Mouse (Mus musculus): ENCODE measurements around the gene Epn2. TPM values are rescaled to one million over a fixed set of nuclear protein-coding genes. Genes with fewer than 3 reads are reported as not detected.

Gene Epn2
- polyA plus RNA-seq, 1 experiment from 2014 or later, result 78.0 TPM

DNA sequence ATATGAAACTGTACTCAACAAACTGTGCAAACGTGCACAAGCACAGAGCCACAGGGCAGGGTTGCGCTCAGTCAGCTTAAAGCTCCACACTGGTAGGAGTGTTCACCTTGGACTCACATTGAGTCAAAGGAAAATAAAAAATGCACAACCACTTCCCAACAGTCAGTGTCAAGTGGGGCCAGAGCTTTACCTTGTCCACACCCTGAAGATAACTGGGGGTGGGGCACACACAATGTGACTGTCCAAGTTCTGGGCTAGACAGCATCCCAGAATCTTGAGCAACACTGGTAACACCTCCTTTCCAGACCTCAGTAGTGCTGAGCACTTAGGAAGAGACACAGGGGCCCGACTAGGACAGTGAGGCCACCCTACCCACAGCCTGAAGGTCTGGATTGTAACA is 60.6 kb downstream of the Epn2 start:
- Histone ChIP-seq H3K4me3 (ENCODE audit: low read depth, low read length) (no peak overlapping the region), H3K27ac (ENCODE audit: low read length) (no peak overlapping the region), H3K9me3 (replicated peaks; ENCODE audit: control insufficient read depth, low read length, poor library complexity, severe bottlenecking) (no peaks in the 10 kb centered on the region), H3K4me1 (ENCODE audit: control insufficient read depth, insufficient read depth, low read length) (no peaks in the 10 kb centered on the region), H3K27me3 (ENCODE audit: control insufficient read depth, insufficient read depth, low read depth, low read length) (no peaks in the 10 kb centered on the region), H3K36me3 (ENCODE audit: control insufficient read depth, insufficient read depth, low read length) (peaks cover 32% of the 10 kb centered on the region), H3K4me2 (ENCODE audit: low read length) (no peak overlapping the region), H3K9ac (ENCODE audit: low read depth, low read length) (no peak overlapping the region)
- no peak for ATAC-seq
- WGBS, result 89% methylated on average over 3 of the region's 3 CpGs

DNA sequence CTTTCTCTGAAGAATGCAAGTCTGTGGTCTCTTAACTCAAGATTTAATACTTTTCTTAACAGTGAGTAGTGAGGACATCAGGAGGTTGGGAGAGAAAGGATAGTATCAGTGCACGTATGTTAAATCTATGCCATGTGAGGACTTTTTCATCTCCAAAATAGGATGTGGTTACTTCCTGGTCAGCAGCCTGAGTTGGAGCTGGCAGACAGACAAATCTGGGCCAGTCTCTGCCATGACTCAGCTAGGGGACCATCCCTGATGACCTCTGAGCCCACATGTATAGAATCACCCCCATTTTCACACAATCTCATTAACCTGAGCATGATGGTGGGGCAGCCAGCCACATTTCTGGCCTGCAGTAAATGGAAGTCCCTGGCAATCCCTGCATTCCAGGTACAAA is 61.5 kb downstream of the Epn2 start:
- no peak overlapping the region for H3K4me2 ChIP-seq (ENCODE audit: low read length)
- no peaks in the 10 kb centered on the region for H3K9me3 ChIP-seq (replicated peaks; ENCODE audit: control insufficient read depth, low read length, poor library complexity, severe bottlenecking)
- ATAC-seq, result no peak
- 100% methylated on average over 1 of the region's 1 CpGs for WGBS
- H3K36me3 ChIP-seq (ENCODE audit: control insufficient read depth, insufficient read depth, low read length), result peaks cover 32% of the 10 kb centered on the region
- no peak overlapping the region for H3K9ac ChIP-seq (ENCODE audit: low read depth, low read length)
- H3K27me3 ChIP-seq (ENCODE audit: control insufficient read depth, insufficient read depth, low read depth, low read length), result no peaks in the 10 kb centered on the region
- H3K27ac ChIP-seq (ENCODE audit: low read length), result no peak overlapping the region
- no peak overlapping the region for H3K4me3 ChIP-seq (ENCODE audit: low read depth, low read length)
- no peaks in the 10 kb centered on the region for H3K4me1 ChIP-seq (ENCODE audit: control insufficient read depth, insufficient read depth, low read length)

DNA sequence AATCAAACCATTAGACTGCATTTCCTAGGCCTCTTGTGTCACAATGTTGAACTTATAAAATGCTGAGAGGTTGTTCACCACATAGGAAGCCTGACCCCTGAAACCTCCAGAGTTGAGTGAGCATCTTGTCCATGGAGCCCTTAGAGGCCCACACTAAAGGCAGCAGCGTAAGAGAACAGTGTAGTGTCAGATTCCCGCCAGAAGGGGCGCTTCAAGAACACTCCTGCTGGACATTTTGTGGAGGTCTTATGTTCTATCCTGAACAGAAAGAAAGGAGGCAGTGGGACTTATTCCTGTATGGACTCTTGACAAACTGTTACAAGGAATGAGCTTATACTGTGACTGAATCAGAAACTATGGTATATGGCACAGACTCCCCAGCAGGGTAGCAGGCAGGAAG is 64.5 kb downstream of the Epn2 start:
- no peak overlapping the region for H3K27ac ChIP-seq (ENCODE audit: low read length)
- H3K4me3 ChIP-seq (ENCODE audit: low read depth, low read length), result no peak overlapping the region
- H3K27me3 ChIP-seq (ENCODE audit: control insufficient read depth, insufficient read depth, low read depth, low read length), result no peaks in the 10 kb centered on the region
- H3K4me2 ChIP-seq (ENCODE audit: low read length), result no peak overlapping the region
- WGBS, result 34% methylated on average over 3 of the region's 3 CpGs
- peaks cover 19% of the 10 kb centered on the region for H3K36me3 ChIP-seq (ENCODE audit: control insufficient read depth, insufficient read depth, low read length)
- H3K9ac ChIP-seq (ENCODE audit: low read depth, low read length), result no peak overlapping the region
- no peaks in the 10 kb centered on the region for H3K9me3 ChIP-seq (replicated peaks; ENCODE audit: control insufficient read depth, low read length, poor library complexity, severe bottlenecking)
- H3K4me1 ChIP-seq (ENCODE audit: control insufficient read depth, insufficient read depth, low read length), result no peaks in the 10 kb centered on the region
- no peak for ATAC-seq

DNA sequence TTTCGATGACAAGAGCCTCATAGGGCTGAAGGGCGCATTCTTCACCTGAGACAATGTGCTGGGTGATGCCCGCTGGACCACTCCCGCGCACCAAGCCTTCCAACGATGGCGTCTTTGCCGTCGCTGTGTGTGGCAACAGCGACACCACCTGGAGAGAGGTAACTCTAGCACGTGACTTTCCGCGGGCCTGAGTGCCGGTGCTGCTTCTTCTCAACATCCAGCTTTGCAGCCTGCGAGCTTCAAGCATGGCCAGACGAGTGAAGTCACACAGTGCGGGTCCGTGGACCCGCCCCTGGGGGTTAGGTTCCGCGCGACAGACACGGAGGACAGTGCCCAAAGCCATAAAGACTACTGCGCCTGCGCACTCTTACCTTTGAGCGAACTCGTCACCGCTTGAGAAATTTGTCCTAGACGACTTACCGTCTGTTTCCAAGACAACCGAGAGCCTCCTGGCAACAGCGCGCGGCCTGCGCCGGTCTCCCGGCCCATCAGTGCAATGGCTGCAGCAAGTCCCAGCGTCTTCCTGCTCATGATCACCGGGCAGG is 74.7 kb downstream of the Epn2 start, which contains the start of gene B9d1:
B9d1 (plus strand) TSS at position 432 of the 545 bp plus-strand sequence.
- peak; percentile 95 for ATAC-seq
- H3K27me3 ChIP-seq (ENCODE audit: control insufficient read depth, insufficient read depth, low read depth, low read length), result no peaks in the 10 kb centered on the region

DNA sequence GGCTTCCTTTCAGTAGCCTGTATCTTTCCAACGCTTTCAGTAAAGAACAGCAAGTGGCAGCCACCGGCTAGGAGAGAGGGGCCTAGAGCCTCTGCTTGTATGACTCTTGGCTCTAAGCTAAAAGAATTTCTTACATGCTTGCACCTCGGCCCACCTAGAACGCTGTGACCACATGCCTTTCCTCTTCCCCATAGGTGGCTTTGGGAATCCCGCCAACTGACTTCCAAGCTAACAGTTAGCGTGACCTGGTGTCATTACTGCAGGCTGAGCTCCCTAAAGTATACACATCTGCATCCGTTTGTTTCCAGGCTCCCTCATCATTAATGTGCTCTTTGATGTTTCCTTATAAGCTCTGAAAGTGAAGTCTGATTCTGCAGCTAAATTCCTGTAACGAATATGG is 75.6 kb downstream of the Epn2 start:
- Histone ChIP-seq H3K36me3 (ENCODE audit: control insufficient read depth, insufficient read depth, low read length) (no peaks in the 10 kb centered on the region), H3K4me2 (ENCODE audit: low read length) (peak overlapping the region; percentile 72), H3K27ac (ENCODE audit: low read length) (peak overlapping the region; percentile 93), H3K4me3 (ENCODE audit: low read depth, low read length) (peak overlapping the region; percentile 62), H3K9ac (ENCODE audit: low read depth, low read length) (peak overlapping the region; percentile 76), H3K4me1 (ENCODE audit: control insufficient read depth, insufficient read depth, low read length) (peaks cover 16% of the 10 kb centered on the region), H3K27me3 (ENCODE audit: control insufficient read depth, insufficient read depth, low read depth, low read length) (no peaks in the 10 kb centered on the region), H3K9me3 (replicated peaks; ENCODE audit: control insufficient read depth, low read length, poor library complexity, severe bottlenecking) (no peaks in the 10 kb centered on the region)
- no peak for ATAC-seq
- WGBS, result 61% methylated on average over 8 of the region's 8 CpGs

More for the DNA sequence above, 74.7 kb downstream of the Epn2 start, which contains the start of gene B9d1:
- peak within 1 kb of the TSS; percentile 76 for H3K9ac ChIP-seq (ENCODE audit: low read depth, low read length)
- under 1% methylated on average over 39 of the region's 39 CpGs for WGBS
- peaks cover 16% of the 10 kb centered on the region for H3K4me1 ChIP-seq (ENCODE audit: control insufficient read depth, insufficient read depth, low read length)
- no peaks in the 10 kb centered on the region for H3K9me3 ChIP-seq (replicated peaks; ENCODE audit: control insufficient read depth, low read length, poor library complexity, severe bottlenecking)
- peak within 1 kb of the TSS; percentile 93 for H3K27ac ChIP-seq (ENCODE audit: low read length)
- H3K4me3 ChIP-seq (ENCODE audit: low read depth, low read length), result peak within 1 kb of the TSS; percentile 62
- H3K36me3 ChIP-seq (ENCODE audit: control insufficient read depth, insufficient read depth, low read length), result no peaks in the 10 kb centered on the region
- H3K4me2 ChIP-seq (ENCODE audit: low read length), result peak within 1 kb of the TSS; percentile 72

DNA sequence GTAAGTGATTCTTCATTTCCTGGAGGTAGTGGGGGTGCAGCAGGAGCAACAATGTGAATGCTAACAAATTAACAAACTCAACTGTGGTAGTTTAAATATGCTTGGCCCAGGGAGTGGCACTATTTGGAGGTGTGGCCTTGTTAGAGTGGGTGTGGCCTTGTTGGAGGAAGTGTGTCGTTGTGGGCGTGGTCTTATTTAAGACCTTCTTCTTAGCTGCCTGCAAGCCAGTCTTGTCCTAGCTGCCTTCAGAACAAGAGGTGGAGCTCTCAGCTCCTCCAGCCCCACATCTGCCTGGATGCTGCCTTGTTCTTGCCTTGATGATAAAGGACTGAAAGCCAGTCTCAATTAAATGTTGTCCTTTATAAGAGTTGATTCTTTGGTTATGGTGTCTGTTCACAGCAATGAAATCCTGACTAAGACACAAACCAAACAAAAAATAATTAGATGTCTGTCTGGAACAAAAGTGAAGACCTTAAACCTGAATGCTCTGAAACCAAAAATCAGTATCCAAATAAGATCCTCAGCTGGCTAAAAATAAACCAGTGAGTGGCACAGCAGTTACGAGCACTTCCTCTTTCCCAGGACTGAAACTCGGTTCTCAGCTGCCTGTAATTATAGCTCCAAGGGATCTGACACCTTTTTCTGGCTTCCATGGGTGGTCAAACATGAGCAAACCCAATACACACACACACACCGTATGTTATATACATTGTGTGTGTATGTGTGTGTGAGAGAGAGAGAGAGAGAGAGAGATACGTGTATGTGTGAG is 80.6 kb downstream of the Epn2 start:
- no peaks in the 10 kb centered on the region for H3K27me3 ChIP-seq (ENCODE audit: control insufficient read depth, insufficient read depth, low read depth, low read length)
- H3K9ac ChIP-seq (ENCODE audit: low read depth, low read length), result no peak overlapping the region
- H3K9me3 ChIP-seq (replicated peaks; ENCODE audit: control insufficient read depth, low read length, poor library complexity, severe bottlenecking), result no peaks in the 10 kb centered on the region
- no peak overlapping the region for H3K27ac ChIP-seq (ENCODE audit: low read length)
- WGBS, result 92% methylated on average over 6 of the region's 6 CpGs
- no peak overlapping the region for H3K4me3 ChIP-seq (ENCODE audit: low read depth, low read length)
- H3K36me3 ChIP-seq (ENCODE audit: control insufficient read depth, insufficient read depth, low read length), result no peaks in the 10 kb centered on the region
- ATAC-seq, result no peak
- peaks cover 6% of the 10 kb centered on the region; the same call in 1 of the 2 replicates for H3K4me1 ChIP-seq (ENCODE audit: control insufficient read depth, insufficient read depth, low read length)
- no peak overlapping the region for H3K4me2 ChIP-seq (ENCODE audit: low read length)

DNA sequence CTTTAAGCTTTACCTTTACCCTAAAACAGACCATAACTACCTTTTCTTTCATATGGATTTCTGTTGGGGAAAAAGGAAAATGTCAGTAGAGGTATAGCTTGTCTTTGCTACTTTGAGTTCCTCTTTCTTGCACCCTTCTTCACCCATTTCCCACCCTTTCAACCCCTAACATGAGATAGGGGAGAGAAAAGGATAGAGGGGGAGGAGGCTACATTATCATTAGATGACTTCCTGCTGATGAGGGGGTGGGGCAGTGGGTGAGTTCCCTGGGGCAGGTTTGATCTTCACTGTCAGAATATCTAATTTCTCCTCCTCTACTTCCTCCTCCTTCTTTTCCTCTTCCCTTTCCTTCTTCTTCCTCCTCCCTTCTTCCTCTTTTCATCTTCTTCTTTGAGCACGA is 82.0 kb downstream of the Epn2 start:
- no peaks in the 10 kb centered on the region for H3K9me3 ChIP-seq (replicated peaks; ENCODE audit: control insufficient read depth, low read length, poor library complexity, severe bottlenecking)
- H3K4me2 ChIP-seq (ENCODE audit: low read length), result no peak overlapping the region
- H3K27me3 ChIP-seq (ENCODE audit: control insufficient read depth, insufficient read depth, low read depth, low read length), result no peaks in the 10 kb centered on the region
- H3K4me3 ChIP-seq (ENCODE audit: low read depth, low read length), result no peak overlapping the region
- no peak for ATAC-seq
- 60% methylated on average over 1 of the region's 1 CpGs for WGBS
- no peak overlapping the region for H3K27ac ChIP-seq (ENCODE audit: low read length)
- no peaks in the 10 kb centered on the region for H3K36me3 ChIP-seq (ENCODE audit: control insufficient read depth, insufficient read depth, low read length)
- H3K9ac ChIP-seq (ENCODE audit: low read depth, low read length), result no peak overlapping the region
- H3K4me1 ChIP-seq (ENCODE audit: control insufficient read depth, insufficient read depth, low read length), result peaks cover 10% of the 10 kb centered on the region

DNA sequence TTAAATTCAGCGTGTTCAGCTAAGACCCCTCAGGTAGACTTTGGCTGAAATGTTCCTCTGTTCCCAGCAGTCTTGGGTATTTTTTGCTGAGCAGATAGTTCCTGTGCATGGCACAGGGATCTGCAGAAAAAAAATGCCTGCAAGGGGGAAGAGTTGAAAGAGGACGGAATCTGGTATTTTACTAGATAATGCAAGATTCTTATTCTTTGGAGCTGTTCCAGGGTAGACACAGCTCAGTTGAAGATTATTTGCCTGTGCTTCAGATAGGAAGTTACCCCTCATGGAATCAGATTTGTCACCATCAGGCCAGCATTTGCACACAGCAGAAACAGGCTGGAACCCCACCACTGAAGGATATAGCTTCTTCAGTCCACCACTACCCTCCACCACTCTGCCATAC is 84.0 kb downstream of the Epn2 start:
- H3K4me2 ChIP-seq (ENCODE audit: low read length), result no peak overlapping the region
- no peak overlapping the region for H3K9ac ChIP-seq (ENCODE audit: low read depth, low read length)
- H3K4me3 ChIP-seq (ENCODE audit: low read depth, low read length), result no peak overlapping the region
- no peak for ATAC-seq
- H3K27ac ChIP-seq (ENCODE audit: low read length), result no peak overlapping the region
- no peaks in the 10 kb centered on the region for H3K9me3 ChIP-seq (replicated peaks; ENCODE audit: control insufficient read depth, low read length, poor library complexity, severe bottlenecking)
- H3K36me3 ChIP-seq (ENCODE audit: control insufficient read depth, insufficient read depth, low read length), result peaks cover 11% of the 10 kb centered on the region
- H3K4me1 ChIP-seq (ENCODE audit: control insufficient read depth, insufficient read depth, low read length), result peaks cover 11% of the 10 kb centered on the region
- WGBS, result 95% methylated on average over 2 of the region's 2 CpGs
- H3K27me3 ChIP-seq (ENCODE audit: control insufficient read depth, insufficient read depth, low read depth, low read length), result no peaks in the 10 kb centered on the region
